Mouse (Mus musculus) right cerebral cortex, adult 2 months (tissue): ENCODE measurements around the gene Sugt1.
A peak's percentile ranks its signal among the peaks of the same experiment; 100 is the strongest.

Experiments
- DNase-seq, 2 experiments: peaks; one replicate each; pipeline ENCODE4 v3.0.0; 2021 to 2022; ENCODE audit warnings: low spot score in 2 of 2

Gene Sugt1

DNA sequence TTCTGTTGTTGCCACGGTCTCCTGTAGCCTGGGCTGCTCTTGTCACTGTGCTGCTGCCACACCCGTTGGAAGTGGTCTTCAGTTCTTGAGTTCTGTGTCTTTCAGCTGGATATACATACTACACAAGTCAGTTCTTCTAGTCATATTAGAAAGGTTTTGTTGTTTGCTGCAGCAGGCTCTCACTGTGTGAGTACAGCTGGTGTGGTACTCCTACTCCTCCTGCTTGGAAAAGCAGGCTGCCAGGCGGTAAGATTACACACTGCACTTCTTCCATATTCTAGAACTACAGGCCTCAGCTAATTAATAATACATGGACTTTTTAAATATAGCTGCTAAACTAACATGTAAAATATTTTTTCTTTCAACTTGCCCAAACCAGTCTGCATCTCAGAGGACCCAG lies 19.4 kb downstream of the Sugt1 start:
- peak; percentile 17 to 26 for DNase-seq

DNA sequence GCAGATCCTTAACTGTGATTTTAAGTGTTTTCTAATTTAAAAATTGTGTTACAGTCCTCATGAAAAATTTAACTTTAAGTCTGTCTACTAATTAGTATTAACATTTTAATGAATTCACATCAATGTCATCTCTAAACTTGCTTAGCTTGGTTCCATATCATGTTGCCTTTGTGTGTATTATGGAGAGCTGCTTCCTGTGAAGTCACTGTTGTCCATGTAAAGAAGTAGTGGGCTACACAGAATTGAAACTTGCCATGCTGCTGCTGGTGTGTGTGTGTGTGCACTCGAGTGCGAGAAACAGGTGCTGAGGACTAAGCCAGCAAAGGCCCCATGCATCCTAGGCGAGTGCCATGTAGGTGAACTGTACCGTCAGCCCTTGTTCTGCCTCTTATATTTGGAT lies 19.9 kb downstream of the Sugt1 start:
- no peak for DNase-seq

DNA sequence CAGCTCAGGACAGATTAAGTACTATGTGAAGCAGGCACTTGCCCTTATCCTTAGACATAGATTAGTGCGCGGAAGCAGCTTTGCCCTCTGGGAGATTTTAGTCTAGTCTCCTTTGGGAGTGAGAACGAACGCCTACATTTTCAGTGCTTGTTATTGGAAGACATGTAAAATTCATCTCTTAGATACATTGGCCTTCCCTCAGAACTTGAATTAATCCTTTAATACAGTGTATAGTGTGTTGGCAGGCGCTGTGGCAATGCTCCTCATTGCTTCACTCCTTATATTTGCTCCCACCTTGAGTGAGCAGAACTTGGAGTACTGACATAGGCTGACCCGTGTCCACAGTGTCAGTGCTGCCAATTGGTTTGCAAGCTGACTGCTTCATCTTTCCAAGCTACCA lies 20.8 kb downstream of the Sugt1 start:
- DNase-seq: no peak

DNA sequence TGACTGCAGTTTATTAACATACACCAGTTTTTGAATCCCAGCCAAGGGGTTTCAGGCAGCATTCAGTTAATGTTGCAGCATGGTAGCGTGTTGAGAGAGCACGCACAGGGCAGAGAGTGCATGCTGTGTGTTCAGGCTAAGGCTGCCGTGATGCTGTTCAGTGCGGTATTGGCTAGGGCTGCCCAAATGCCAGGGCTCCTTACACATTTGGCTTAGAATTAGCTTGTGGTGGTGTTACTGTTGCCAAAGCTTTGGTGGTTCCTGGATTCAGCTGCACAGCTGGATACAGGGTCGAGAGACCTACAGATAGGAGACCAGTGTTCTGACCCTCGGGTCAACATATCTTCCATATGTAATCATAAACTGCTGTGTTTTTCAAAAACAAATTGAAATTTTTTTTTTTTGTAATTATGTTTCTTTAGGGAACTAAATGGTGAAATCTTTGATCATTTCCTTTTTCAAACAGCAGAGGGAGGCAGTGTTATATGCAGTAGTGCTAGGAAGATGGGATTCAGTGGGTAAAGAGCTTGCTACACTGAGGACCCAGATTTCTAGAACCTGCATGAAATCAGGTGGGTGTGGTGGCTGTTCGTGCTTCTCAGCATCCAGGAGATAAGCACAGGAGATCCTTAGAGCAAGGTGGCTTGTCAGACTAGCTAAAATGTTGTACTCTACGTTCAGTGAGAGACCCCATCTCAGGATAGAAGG lies 29.8 kb downstream of the Sugt1 start:
- peak; percentile 31 to 42 for DNase-seq

DNA sequence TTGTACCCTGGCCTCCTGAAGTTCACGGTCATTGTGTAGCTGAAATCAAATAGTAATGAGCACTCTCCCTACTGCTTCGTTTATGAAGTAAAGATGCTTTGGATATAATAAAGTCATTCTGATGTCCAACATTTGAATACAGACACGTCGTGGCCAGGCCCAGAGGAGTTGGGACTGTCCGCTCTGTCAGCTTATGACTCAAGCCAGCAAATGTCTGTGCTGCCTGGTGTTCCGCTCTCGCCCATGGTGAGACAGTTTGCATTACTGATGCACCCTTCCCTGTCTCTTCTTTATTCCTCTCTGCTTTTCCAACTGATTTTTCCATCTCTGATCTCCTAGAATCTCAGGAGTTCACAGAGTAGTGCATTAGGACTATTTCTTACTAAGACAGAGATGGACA lies 32.3 kb downstream of the Sugt1 start:
- DNase-seq: no peak

DNA sequence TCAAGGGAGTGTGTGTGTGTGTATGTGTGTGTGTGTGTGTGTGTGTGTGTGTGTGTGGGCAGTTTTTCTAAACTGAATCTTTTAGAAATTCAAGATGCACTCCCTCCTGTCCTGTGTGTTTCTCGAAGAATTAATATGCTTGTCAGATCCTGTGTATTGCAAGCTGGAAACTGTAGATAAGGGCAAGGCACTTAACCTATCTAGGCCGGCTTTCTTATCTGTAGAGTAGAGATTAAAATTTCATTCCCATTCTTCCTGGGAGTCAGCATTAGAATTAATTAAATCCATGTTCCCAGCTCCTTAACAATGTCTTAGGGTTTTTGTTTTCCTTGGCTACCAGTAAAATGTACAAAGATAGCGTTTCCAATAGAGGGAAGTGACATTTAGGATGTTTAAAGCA lies 33.7 kb downstream of the Sugt1 start:
- no peak for DNase-seq

DNA sequence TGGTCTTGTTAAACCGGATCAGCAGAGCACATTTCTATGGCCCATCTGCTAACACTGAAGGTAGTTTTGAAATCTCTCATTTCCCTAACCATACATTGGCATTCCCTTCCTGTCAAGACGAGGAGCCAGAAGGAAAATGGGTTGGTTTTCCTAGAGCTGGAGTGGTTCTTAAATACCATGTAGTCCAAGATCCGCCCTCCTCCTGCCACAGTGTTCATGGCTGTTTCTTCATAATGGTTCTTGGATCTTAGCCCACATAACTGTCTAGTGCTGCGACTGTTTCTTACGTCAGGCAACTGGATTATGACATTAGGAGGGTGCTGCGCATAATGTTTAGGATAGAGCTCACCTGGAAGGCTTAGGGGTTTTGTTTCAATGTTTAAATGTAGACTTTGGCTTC lies 44.8 kb downstream of the Sugt1 start:
- DNase-seq: no peak

DNA sequence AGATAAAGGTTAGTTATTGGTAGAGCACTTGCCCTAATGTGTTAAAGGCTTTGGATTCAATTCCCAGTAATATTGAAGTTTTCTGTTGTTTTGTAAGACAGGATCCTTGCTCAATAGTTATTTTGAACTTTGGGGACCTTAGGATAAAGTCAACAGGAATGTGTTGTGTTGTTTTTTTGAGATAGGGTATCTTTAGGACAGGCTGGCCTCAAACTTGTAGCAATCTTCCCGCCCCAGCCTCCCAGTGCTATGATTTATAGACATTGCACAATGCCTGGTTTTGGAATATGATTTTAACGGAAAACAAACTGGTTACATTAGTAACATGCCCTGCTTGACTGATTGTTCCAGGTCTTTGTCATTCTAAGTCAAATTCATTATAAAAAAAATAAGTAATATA lies 45.7 kb downstream of the Sugt1 start:
- no peak for DNase-seq

DNA sequence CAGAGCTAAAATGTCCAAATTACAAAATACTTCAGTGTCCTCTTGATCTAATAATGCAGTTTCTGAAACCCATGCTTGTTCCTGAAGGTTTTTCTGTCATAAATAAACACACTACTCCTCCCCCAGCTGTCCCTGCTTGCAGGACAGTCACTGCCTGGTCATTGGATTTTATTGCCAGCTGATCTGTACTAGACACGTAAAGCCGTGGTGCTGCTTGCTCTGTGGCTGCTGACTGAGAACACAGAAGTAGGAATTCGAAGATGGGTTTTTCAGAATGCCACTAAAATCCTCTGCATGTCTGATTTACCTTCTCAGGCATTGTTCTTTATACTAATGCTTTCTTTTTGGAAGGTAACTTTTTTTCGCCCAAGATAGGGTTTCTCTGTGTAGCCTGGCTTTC lies 49.3 kb downstream of the Sugt1 start:
- no peak for DNase-seq

DNA sequence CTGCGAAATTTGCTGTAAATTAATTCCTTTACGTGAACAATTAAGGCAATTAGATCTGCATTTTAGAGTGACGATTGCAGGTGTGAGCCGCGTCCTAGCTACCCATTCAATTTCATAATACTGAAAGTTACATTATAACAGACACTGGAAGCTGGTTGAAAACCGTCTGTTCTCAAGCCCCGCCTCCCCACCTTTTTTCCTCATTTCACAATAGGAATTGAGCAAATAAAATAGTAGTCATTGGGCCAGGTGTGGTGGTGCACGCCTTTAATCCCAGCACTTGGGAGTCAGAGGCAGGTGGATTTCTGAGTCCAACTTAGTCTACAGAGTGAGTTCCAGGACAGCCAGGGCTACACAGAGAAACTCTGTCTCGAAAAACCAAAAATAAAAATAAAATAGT lies 54.6 kb downstream of the Sugt1 start:
- DNase-seq: no peak

DNA sequence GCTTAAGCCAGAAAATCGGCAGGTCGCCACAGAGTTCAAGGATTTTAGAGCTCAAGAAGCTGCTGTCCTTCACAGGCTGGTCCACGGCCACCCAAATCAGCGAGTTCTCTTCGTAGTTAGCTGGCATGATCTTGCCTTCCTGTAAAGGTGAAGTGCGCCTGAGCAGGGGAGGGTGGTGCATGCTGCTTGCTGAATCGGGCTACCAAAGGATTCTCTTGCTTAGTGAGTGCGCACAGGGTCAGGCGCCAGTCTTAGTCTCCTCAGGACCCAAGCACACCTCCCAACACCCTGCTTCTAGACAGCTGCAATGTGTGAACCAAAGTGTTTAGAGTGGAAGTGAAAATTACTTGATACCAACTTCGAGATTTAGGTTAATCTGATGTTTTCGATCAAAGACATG lies 57.9 kb downstream of the Sugt1 start:
- no peak for DNase-seq

DNA sequence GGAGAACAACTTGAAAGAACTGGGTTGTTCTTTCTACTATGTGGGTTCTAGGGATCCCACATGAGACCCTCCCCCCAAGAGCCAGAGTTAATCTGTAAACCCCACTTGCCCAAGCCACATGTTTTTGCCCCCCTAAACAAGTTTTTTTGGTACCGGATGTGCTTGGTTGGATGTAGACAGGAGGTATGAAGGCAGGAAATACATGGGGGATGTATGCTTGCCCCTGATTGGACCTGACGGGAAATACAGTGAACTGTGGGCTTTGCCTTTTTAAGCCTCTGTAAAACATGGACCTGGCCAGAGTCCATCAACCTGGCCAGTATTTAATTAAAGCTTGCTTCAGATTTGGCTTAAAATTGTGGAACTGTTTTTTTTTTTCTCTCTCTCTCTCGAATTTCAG lies 62.2 kb downstream of the Sugt1 start:
- no peak for DNase-seq

DNA sequence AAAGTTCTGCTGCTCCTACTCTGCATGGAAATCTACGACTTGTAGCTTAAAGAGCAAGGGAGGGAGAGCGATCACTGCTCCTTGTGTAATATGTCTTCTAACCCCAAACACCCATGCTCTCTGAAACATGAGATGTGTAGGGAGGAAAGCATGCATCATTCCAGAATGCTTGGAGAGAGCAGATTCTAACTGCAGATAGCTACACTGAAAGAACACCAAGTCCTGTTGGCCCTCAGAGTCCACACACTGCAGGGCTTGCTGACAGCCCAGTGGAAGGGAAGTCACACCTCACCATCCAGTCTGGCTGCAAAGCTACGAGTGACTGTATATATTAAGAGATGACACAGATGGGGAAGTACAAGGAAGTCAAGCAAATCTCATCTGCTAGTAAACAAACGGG lies 65.2 kb downstream of the Sugt1 start:
- DNase-seq: no peak

DNA sequence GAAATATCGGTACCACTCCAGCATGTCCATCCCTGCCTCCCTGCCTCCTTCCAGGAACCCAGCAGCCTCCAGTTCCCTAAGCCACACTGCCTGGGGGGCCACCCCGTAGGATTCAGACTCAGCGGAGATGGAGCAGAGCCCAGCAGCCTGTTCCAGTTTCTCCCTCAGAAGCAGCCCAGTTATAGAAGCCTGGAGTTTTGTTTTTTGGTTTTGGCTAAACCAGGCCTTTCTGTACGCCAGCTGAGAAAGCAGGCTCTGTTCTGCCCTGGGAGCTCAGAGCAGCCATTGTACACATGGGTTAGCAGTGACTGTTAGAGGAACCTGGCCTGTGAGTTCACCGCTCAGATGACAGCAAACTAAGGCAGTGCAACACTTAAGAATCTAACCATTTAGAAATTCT lies 70.8 kb downstream of the Sugt1 start:
- DNase-seq: peak; percentile 29 to 50

DNA sequence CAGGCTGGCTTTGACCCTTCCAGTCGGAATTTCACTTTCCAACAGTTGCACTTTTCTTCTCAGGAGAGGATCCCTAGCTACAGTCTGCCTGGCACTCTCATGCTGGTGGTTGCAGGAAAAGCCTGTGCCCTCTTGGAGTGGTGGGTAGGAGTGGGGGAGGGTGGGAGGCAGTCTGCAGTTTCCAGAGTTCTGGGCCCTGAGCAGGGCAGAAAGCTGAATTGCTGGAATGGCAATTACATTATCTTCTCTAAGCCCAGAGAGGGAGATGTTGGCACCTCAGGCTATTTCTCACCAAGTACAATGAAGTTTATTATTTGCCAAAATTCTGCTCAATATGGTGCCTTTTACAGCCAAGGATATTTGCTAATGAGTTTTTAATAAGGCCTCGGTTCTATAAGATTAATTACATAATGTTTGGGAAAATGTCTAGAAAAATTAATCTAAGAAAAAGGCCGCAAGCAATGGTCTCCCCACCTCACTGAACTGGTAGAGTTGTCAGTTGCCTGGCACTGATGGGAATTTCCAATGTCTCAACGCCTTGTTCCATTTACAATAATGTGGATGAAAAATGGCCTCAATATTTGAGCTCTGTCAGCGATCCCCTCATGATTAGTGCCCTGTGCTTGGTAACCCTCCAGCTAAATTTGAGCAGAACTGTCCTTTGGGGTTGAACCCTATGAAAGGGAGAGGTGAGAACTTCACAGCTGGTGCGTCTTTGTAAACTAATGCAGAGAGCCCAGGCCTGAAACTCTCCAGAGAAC lies 71.4 kb downstream of the Sugt1 start:
- DNase-seq: no peak

DNA sequence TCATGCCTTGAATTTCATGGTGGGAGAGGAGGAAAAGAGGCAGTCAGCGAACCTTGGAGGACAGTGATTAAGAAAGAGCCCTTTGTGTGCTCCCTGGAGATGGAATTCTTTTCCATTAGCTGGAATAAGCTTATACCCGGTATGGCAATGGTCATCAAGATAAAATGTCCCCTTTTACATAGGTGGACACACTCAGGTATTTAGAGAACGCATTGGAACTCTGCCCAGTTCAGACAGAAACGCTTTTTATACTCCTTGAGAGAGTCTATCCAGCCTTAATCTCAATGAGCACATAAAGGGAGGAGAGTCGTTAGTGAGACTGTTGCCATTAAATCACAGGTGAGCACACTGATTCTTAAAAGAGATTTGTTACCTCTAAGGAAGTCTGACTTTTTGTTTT lies 73.0 kb downstream of the Sugt1 start:
- no peak for DNase-seq

DNA sequence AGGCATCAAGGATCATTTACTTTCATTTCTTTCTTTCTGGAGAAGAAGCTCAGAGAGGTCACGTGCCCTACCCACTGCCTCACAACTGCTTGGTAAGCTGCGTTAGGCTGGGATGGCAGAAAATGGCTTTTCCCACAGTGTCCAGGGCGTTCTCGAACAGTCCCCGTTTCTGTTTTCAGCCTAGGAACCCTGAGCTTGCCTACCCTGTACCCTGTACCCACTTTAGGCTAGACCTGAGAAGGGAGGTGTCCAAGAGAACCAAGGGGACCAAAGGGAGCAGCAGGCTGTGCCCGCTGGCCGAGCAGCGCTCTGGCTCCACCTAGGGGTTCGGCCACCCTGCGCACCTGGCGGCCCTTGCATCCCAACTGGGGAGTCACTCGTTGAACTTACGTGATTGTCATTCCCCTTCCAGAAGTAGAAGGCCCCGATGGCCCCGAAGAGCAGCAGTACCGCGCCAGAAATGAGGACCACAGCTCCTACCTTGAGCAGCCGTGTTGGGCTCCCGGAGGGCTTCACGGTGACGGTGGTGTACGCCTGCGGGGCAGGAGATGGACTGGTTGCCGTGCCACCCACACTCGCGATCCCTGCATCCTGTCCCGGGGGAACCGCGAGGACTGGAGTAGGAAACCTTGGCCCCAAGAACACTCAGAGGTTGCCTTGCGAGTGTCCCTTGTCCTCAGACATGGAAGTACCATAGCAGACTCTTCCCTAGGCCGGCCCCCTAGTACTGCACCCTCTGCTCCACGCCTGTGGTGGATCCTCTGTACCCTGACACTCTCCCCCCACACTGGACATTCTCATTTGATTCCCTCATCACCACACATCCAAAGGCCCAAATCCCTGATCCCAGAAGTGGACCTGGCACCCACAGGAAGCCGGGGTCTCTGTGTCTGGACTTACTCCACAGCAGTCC lies 73.8 kb downstream of the Sugt1 start:
- peak in 1 of 2 experiments; percentile 39 for DNase-seq

DNA sequence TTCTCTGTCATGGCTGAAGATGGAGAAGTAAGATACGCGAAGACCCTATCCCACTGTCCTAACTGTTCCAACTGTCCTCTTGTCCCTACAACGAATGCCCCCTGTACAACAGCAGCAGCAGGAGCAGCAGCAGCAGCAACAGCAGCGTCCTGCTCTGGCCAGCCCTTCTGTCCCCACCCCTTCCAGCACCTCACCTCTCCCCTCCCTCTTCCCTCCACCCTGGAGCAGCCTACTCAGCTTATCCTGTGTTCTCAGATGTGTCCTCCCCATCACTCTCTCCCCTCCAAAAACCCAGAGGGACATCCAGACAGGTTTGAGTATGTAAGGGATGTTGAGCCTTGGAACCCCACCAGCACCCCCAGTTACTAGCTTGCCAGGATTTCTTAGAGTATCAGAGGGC lies 74.5 kb downstream of the Sugt1 start, which contains the start of gene Cnmd:
Cnmd (minus strand) TSS at position 170 of the 400 bp plus-strand sequence.
- no peak for DNase-seq

DNA sequence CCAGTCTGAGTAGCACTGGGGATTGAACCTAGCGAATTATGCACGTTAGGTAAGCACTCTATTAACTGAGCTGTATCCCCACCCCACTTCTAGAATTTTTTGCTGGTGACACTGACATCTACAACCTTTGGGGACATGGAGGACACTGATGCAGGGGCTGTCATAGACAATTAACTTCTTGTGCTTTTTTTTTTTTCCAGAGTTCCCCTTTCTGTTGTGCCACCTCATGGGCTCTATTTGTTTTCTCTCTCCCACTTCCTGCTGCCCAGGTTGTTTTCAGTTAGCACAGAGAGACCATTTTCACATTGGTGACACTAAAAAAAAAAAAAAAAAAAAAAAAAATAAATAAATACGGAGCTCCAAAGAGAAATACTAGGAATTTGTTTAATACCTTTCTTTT lies 83.5 kb downstream of the Sugt1 start:
- no peak for DNase-seq

DNA sequence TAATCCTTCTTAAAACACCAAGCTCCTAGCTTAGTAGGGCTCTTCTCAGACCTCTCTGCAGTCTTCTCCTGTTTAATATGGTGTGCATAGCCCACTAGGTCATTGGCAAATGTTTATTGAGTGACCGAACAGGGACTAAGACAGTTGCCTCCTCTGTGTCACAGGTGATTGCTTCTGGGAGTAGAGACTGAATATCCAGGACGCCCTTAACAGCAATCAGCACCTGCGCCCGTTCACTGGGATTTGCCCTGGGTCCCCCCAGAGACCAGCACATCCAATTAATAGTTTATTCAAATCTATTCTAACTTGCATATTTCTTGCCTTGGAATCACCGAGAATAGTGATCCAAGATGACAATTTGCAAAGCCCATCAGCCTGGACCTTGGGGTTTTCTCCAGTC lies 85.1 kb downstream of the Sugt1 start:
- DNase-seq: no peak

DNA sequence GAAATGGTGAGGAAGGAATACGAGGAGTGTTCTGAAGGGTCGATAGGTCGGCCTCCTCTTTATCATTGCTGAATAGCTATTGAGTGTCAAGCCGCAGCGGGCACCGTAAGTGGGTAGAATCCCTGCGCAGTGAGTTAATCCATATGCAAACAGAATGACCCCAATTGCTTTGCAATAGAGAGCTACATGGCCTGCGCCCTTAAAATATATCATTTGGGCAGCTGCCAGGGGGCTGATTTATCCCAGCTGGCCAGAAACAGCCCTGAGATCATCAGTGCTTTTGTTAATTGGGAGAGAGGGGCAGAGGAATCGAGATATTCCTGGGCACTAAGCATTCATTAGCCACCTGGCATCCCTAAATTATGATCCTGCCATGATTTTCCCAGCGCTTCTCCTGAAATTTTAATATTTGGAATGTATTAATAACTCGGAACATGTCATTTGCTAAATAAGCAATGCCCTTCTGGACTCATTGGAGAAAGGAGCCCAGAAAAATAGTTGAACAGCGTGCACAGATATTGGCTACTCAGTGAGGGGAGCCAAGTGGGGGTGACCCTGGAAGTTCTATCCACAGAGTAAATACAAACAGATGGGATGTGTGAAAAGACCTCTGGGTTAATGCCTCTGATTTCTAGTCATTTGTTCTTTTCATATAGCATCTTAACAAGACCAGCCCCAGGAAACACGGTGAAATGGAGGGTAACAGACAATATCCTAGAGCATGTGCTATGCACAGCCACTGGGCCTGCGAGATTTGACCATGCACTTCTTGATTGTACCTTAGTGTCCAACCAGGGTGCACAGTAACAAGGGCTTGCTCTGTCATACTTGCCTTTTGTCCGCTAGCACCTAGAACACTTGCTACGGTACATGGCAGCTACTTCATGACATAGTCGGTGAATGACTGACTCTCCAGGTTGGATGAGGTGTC lies 85.9 kb downstream of the Sugt1 start:
- no peak for DNase-seq
